Mouse (Mus musculus) cerebellum, postnatal 10 days (tissue): ENCODE measurements at regions not wholly inside any gene's neighbourhood (a gene's known extent, or its start where the extent isn't known, plus 50 kb on each side); places are given as distances from the start of the nearest gene placed in this dataset.
A peak's percentile ranks its signal among the peaks of the same experiment; 100 is the strongest.

Source experiments
- DNase-seq, 2 experiments: peaks; one replicate each; pipeline ENCODE4 v3.0.0; 2021; ENCODE audit warnings: mixed read lengths in 2 of 2

GRCm38 (mm10) chr8:10931266-10931665, 77.0 kb downstream of the Irs2 start:
- peak; percentile 42 to 50 for DNase-seq

DNA sequence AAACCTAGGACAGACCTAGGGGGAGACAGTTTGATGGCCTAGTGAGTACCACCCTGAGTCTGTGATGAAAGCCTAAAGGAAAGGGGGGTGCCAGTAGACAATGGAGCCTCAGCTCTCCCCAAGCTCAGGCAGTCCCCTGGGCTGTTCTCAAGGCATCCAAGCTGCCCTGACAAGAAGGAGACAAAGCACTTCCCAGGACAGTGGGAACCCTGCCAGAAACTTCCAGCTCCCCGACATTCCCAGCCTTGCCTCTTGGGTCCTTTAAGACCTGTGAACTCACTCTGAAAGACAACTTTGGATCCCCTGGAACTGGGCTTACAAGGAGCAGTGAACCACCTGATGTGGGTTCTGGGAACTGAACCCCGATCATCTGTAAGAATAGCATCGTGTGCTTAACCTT, 79.4 kb downstream of the Irs2 start:
- peak; percentile 37 to 44 for DNase-seq

GRCm38 (mm10) chr8:10928342-10928794, 79.9 kb downstream of the Irs2 start:
- peak; percentile 57 to 60 for DNase-seq

DNA sequence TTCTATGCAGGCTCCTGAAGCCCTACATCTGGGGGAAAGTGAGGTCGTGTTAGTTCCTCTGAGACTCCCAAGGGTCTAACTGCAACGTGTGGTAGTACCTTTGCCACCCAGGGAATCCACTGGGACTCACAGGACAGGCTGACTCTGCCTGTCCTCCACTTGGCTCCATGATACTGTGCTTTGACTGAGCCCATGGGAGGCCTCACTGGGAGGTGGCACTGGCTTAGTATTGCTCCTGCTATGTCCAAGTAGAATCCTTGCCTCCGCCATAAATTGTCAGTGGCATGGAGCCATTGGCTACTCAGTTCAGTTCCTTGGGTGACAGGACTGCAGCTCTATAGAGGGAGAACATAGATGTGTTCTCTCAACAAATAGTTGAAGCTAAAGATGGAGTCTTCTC, 81.1 kb downstream of the Irs2 start:
- no peak for DNase-seq

DNA sequence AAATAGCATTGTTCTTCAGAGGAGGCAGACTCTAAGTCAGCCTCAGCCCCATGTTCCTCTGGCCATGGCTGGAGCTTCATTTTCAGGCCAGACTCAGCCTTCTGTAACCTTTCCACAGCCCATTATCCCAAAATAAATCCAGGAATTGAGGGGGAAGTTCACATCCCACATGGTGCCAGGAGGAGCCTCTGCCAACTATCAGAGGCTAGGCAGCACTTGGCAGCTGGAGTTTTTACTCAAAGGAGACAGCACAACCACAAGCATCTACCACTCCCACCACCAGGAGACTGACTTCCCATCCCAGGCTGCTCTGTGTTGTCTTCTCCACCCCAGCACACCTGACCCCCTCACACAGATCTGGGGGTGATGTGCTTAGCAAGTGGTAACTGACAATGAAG, 81.7 kb downstream of the Irs2 start:
- peak; percentile 44 to 49 for DNase-seq

- DNase-seq, result peak; percentile 52 to 62
These were observed 82.4 kb downstream of the Irs2 start for GRCm38 (mm10) chr8:10925582-10926517.

DNA sequence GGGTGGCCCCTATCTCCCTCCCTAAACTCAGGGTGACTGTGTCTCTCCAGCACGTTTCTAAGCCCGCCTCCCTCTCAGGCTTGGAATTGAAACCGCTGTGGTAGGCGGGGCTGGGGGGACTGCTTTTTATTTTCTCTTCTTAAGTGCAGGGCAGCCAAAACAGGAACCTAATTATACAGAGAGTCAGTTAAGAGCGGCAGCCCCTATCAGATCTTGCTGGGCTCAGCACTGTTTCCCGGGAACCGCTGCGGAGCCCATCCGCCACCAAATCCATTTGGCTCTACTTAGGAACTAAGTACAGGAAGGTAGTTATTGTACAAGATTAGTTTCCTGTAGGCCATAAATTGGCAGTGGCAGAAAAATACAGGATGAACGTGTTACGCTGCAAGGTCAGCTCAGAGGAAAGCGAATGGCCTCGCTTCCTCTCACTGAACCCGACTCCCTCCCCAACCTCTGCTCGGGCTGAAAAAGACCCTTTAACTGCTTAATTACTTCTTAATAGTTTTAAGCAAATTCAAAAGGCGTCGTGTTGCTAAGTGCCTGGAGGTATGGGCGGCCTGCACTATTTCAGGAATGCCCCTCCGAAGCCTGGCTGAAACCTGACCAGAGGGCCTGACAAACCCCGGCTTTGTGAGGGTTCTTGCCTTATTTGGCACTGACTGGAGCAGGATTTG, 83.6 kb downstream of the Irs2 start:
- DNase-seq, result peak; percentile 29 to 30

DNA sequence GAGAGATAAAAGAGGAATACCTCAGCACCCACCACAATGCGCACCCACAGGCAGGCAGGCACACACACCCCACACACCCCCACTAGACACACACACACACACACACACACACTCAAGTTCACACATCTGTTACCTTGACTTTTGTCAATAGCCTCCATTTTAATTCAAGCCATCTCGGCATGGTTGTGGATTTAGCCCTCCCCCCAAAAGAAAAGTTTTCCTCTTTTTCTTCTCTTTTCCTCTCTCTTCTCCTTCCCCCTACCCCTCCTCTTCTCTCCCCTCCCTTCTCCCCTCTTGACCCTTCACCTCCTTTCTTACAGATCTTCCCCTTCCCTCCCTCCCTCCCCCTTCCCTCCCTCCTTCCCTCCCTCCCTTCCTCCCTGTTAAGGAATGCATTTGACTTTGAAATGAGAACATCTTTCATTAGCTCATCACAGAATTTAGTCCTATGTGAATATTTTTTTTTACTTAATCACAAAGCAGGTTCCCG, 84.2 kb downstream of the Irs2 start:
- DNase-seq, result no peak

- DNase-seq, result no peak
These were observed 84.9 kb downstream of the Irs2 start for GRCm38 (mm10) chr8:10923071-10924000.

- no peak for DNase-seq
These were observed 85.8 kb downstream of the Irs2 start for GRCm38 (mm10) chr8:10922209-10923030.

DNA sequence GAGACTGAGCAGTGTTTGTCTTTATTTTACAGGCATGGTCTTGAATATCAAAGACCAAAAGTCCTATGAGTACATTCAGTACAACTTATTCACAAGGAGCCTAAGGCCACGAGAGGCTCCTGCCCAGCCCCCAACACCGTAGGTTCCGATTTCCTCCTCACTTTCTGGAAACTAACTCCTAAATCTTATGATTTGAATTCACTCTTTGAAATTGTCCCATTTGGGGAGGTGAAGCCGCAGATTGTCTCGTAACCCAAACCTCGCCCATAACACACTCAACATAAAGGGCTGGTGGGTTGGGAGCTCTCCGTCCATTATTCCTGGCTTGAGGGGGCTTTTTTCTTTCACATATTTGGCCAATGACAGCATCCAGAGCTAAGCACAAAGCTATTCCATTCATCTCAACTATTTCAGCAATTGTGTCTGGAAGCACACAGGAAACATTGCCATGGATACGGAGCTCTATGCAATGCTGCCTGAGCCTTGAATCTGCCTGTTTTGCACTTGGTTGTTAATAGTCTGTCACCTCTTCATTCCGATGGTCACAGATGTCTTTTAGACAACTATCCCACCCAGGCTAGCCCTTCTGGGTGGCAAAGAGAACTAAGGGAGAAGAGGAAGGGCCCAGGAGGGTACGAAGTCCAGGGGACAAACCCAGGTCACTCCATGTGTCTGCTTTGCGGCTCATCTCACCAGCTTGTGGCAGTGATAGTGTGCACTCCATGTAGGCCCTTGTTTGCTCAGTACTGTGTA, 86.6 kb downstream of the Irs2 start:
- no peak for DNase-seq

- DNase-seq, result no peak
These were observed 88.6 kb downstream of the Irs2 start for GRCm38 (mm10) chr8:10919620-10920019.

- DNase-seq, result no peak
These were observed 89.7 kb downstream of the Irs2 start for GRCm38 (mm10) chr8:10918403-10919035.

DNA sequence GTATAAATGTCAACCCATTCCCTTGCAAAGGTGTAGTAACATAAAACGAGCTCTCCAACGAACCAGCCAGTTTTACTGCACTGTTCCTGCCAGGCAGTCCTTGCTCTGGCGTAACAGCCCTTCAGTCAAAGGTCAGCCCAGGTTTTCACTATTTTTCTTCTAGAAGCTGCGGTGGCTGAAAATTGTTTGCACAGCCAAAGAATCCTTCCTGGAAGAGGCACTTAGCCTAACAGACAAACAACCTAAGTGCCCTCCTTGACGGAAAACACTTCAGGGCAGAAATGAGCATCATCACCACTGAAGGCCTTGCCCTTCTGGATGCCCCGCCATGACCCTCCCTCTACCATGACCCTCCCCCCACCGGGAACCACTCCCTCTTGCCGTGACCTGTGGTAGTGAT, 93.6 kb downstream of the Irs2 start:
- no peak for DNase-seq

DNA sequence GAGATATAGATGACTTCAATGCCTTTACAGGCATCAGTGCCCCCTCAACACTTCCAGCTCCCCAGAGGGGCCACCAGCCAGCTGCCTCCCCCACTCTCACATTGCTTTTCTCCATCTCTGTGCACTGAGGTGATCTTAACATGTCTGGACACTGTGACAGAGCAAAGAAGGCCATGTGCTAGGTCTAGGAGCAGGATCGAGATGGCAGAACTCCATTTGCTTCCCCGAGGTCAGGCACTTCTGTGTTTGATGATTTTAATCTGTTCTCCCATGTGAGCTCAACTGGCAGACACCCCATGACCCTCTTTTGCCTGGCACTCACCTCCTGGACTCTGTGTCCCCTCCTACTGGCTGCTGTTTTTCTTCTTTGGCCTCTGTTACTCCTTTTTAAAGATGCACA, 95.8 kb downstream of the Irs2 start:
- DNase-seq, result peak; percentile 52

DNA sequence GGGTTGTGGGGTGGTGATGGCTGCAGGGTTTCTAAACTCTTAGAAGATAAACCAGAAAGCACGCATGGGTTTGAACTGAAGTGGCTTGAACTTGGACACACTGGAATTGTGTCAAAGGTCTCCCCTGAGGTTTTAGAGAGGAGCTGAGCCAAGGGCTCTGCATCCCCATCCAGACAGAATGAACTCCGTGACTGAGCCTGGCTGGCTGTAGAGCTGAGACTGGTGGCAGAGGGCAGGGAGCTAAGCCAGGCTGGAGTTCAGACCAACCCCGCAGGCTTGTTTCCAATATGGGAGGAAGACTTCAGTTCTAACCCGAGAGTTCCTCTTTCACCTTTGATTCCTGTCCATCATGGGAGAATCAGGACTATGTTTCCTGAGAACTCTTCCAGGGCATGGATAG, 96.9 kb downstream of the Irs2 start:
- DNase-seq, result peak; percentile 42 to 51

- no peak for DNase-seq
These were observed 97.3 kb downstream of the Irs2 start for GRCm38 (mm10) chr8:10910954-10911353.

GRCm38 (mm10) chr8:10910244-10910872, 97.9 kb downstream of the Irs2 start:
- DNase-seq, result no peak

GRCm38 (mm10) chr8:10909155-10909554, 99.1 kb downstream of the Irs2 start:
- no peak for DNase-seq

GRCm38 (mm10) chr8:10906353-10906752, 101.9 kb downstream of the Irs2 start:
- no peak for DNase-seq
